Mouse (Mus musculus): ENCODE measurements around the gene RPS10-NUDT3. TPM values are rescaled to one million over a fixed set of nuclear protein-coding genes. Genes with fewer than 3 reads are reported as not detected.

RPS10-NUDT3 gene
- total RNA-seq, 4 experiments from 2014 or later = not detected

DNA sequence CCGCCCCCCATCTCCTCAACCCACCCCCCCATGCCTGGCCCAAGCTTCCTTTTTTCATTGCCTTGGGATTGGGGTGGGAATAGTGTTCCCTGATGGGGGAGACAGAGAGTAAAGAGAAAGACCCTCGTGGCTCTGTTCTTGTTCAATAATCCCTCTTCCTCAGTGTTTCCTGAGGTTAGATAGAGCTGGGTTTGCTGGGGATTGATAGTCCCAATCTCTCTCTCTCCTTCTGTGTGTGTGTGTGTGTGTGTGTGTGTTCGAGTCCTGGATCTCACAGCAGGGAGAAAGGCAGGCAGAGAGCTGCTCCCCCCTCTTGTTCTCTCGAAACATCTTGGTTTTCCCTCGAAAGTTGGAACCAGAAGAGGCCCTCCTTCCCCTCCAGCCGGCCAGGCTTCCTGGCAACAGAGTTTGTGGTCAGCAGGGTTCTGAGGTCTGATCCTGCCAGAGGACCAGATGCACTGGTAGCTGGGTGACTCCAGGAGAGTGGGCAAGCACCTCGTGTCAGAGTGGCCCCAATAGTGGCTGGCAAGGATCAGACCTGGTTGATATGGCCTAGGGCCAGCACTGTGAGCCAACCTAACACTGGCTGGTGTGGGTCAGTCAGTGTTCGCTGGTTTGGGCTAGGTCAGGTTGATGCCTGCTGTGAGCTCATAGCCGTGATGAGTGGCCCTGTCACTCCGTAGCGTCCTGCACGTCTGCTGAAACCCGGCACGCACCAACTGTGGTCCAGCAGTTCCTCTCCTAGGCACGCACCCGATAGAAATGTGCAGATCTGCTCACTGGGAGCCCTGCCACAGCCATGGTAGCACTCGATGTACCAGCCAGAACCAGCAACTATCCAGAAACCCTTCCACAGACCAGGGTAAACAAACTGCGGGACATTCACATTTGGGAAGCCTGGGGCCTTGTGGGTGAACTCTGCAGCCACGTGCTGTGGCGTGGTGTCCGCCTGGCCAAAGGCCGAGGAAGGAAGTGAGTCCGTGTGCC is 82.5 kb downstream of the RPS10-NUDT3 start:
- DNase-seq = no peak

- no peak for DNase-seq
These were observed 83.6 kb downstream of the RPS10-NUDT3 start for GRCm38 (mm10) chr17:27551393-27551940.

- DNase-seq = no peak
These were observed 85.8 kb downstream of the RPS10-NUDT3 start for GRCm38 (mm10) chr17:27549234-27549633.

GRCm38 (mm10) chr17:27547253-27547868 is 87.7 kb downstream of the RPS10-NUDT3 start:
- DNase-seq = peak; percentile 72

DNA sequence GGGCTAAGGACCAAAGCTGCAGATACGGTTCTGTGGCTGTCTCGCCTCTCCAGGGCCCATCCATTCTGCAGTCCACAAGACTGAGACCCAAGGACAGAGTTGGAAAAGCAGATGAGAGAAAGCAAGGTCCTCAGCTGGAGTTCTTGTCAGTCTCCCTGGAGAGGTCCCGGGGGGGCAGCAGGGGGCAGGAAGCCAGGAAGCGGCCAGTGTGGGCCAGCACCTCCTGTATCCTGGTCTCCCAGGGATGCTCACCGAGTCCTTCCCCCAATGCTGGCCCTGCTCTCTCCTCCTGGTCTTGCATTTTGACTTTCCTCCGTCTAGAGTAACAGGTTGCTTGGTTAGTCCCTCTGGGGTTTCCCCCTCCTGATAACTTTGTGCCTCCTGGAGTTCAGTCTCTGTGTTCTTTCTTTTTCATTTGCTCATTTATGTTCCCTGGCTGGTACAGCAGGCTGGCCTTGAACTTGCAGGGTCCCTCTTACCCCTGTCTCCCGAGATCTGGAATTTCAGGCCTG is 88.4 kb downstream of the RPS10-NUDT3 start:
- no peak for DNase-seq

DNA sequence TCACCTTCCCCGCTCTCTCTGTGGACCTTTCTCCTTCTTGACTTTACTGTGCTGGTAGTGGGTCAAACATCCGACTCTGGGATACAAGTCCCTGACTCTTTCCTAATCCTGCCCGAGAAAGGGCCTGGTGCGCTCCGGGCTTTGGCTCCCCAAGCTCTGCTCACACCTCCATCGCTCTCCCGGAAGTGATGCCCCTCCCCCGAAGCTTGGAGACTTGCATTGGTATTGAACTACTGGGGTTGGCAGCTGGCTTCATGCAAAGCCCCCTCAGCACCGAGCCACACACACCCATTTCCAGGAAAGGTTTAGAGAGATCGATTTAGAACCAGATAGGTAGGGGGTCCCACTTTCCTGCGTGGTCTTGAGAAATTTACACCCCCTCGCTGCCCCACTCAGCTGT is 89.0 kb downstream of the RPS10-NUDT3 start:
- DNase-seq = no peak

- DNase-seq = no peak
These were observed 90.5 kb downstream of the RPS10-NUDT3 start for GRCm38 (mm10) chr17:27544551-27544950.

DNA sequence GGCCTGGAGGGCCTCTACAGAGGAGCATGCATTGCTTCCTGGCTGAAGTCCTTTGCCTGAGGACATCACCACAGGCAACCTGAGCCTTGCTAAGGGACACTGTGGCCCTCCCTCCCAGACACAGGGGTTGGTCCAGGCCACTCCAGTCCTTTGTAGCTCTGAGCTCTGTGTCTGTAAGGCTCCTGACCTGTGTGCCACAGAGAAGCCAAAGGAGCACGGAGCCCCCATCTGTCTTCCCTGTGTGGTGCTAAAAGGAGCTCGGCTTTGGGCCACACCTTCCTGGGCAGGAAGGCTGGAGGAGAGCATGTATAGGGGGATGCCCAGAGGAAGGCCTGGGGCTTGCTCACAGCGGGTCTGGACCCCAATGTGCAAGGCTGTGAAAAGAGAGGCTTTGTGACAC is 93.0 kb downstream of the RPS10-NUDT3 start:
- DNase-seq = no peak

- no peak for DNase-seq
These were observed 93.8 kb downstream of the RPS10-NUDT3 start for GRCm38 (mm10) chr17:27541261-27541660.

DNA sequence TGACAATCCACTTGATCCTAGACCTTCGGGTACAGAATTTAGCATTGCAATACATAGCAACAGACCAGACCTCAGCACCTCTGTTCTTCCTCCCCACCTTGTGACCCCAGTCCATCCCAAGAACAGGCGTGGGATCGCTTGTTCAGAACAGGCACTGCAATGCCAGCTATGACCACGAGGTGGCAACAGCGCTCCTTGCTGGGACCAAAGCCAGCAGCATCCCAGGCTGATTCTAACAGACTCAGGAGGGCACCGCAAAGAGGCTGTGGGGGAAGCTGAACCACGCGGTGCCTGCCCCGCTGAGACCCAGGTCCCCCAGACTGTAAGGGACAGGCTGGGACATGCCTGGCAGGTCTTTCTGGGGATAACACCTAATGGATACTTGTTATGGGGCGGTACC is 100.3 kb downstream of the RPS10-NUDT3 start:
- peak; percentile 72 for DNase-seq

- DNase-seq = no peak
These were observed 101.7 kb downstream of the RPS10-NUDT3 start for GRCm38 (mm10) chr17:27533354-27533753.

DNA sequence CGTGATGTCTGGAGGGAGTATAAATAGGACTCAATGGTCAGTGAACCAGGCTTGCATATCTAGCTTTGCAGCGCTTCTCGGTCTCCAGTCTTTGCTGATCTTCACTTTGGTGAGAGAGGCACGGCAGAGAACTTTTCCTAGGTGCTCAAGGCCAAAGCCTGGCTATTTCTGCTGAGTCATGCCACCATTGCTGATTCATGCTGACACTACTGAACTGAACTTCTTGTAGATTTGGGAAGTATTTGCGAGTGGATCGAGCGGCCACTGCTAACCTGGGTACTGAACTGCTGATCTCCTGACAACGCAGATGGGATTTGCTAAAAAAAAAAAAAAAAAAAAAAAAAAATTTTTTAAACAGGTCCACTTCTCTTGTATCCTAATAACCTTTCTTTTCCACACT is 102.9 kb downstream of the RPS10-NUDT3 start:
- no peak for DNase-seq

Other genes with a start within 250 kb of the RPS10-NUDT3 start
- 1 to 10 TPM; 2.6 to 3.9 (median 3.2) TPM for gene Grm4, start 113.8 kb downstream of the RPS10-NUDT3 start, total RNA-seq (2022)
- 10 to 100 TPM; 14.7 to 23.4 (median 20.9) TPM for gene Hmga1, start 78.7 kb downstream of the RPS10-NUDT3 start, total RNA-seq (2022)
- 10 to 100 TPM; 22.9 to 29.4 (median 23.4) TPM for gene AI413582, start 69.5 kb downstream of the RPS10-NUDT3 start, total RNA-seq (2022)
- gene Nudt3, start 11.7 kb downstream of the RPS10-NUDT3 start, total RNA-seq (2022) = 100 to 1,000 TPM; 194 to 226 (median 212) TPM
- gene Rps10, start 1.4 kb upstream of the RPS10-NUDT3 start, total RNA-seq (2022) = 100 to 1,000 TPM; 828 to 975 (median 886) TPM
- 10 to 100 TPM in 1 of 4 experiments, 1 to 10 TPM in 3; 3.9 to 11.2 (median 7.9) TPM for gene Pacsin1, start 20.3 kb upstream of the RPS10-NUDT3 start, total RNA-seq (2022)
- under 1 TPM in 1 of 4 experiments, not detected in 3; 0.37 TPM for gene Spdef, start 93.7 kb upstream of the RPS10-NUDT3 start, total RNA-seq (2022)
- gene D17Wsu92e, start 185.4 kb upstream of the RPS10-NUDT3 start, total RNA-seq (2022) = 100 to 1,000 TPM; 149 to 177 (median 165) TPM
- 10 to 100 TPM; 58.4 to 66.3 (median 59.3) TPM for gene Snrpc, start 202.9 kb upstream of the RPS10-NUDT3 start, total RNA-seq (2022)
- 10 to 100 TPM; 35.3 to 36.2 (median 35.8) TPM for gene Uhrf1bp1, start 221.2 kb upstream of the RPS10-NUDT3 start, total RNA-seq (2022)